Mouse (Mus musculus) heart, adult 2 months (tissue): ENCODE measurements at regions not wholly inside any gene's neighbourhood (a gene's known extent, or its start where the extent isn't known, plus 50 kb on each side); places are given as distances from the start of the nearest gene placed in this dataset.

Source experiments
- DNase-seq, 2 experiments: peaks; one replicate each; pipeline ENCODE4 v3.0.0; 2021
- H3K27ac ChIP-seq: fragments of 200-600 bp; 2 replicates; pipeline ENCODE4 v1.8.1; 2022
- H3K27me3 ChIP-seq: fragments of 200-500 bp; 2 replicates; pipeline ENCODE4 v1.6.1; 2012; ENCODE audit warnings: mild to moderate bottlenecking, low read length, inconsistent platforms, mixed read lengths; ENCODE audit not compliant: control insufficient read depth, insufficient read depth
- H3K36me3 ChIP-seq: fragments of 200-500 bp; 2 replicates; pipeline ENCODE4 v1.6.1; 2012; ENCODE audit warnings: low read length, inconsistent platforms; ENCODE audit not compliant: control insufficient read depth, insufficient read depth
- H3K4me1 ChIP-seq: fragments of 200-500 bp; 2 replicates; pipeline ENCODE4 v1.6.1; 2011; ENCODE audit warnings: low read length; ENCODE audit not compliant: control insufficient read depth, insufficient read depth
- H3K4me3 ChIP-seq: fragments of 200-600 bp; 2 replicates; pipeline ENCODE4 v1.8.1; 2022
- H3K79me2 ChIP-seq: fragments of 200-500 bp; replicated peaks from 2 replicates; pipeline ENCODE4 v1.6.1; 2012; ENCODE audit warnings: mild to moderate bottlenecking, inconsistent platforms, low read length, moderate library complexity, mixed read lengths; ENCODE audit not compliant: control insufficient read depth, insufficient read depth
- H3K9ac ChIP-seq: fragments of 200-500 bp; 2 replicates; pipeline ENCODE4 v1.6.1; 2012; ENCODE audit warnings: low read depth, mild to moderate bottlenecking, control low read depth, inconsistent platforms, low read length, mixed read lengths
- CTCF ChIP-seq: fragments of 200-600 bp; IDR thresholded peaks from 2 replicates; pipeline ENCODE4 v1.8.1; 2022; ENCODE audit warnings: antibody characterized with exemption, mild to moderate bottlenecking, moderate library complexity
- EP300 ChIP-seq: fragments of 200-500 bp; IDR thresholded peaks from 2 replicates; pipeline ENCODE4 v1.6.1; 2011; ENCODE audit warnings: low read depth, low read length, control low read depth; ENCODE audit not compliant: insufficient read depth
- POLR2A ChIP-seq: fragments of 200-500 bp; IDR thresholded peaks from 2 replicates; pipeline ENCODE4 v1.6.1; 2011; ENCODE audit warnings: mild to moderate bottlenecking, low read depth, low read length, control low read depth; ENCODE audit not compliant: insufficient read depth
- WGBS: fragments of 180-500 bp; shearing (Covaris S2); methylation state at CpG from one replicate; pipeline ENCODE4 v1.1.7; 2018; 5-methylcytosine and 5-hydroxymethylcytosine counted together
- intact Hi-C: fragments of 180-260 bp; cut with DNase I; formaldehyde crosslinking; loops from one replicate; pipeline ENCODE4 v1.15.1; 2025

DNA sequence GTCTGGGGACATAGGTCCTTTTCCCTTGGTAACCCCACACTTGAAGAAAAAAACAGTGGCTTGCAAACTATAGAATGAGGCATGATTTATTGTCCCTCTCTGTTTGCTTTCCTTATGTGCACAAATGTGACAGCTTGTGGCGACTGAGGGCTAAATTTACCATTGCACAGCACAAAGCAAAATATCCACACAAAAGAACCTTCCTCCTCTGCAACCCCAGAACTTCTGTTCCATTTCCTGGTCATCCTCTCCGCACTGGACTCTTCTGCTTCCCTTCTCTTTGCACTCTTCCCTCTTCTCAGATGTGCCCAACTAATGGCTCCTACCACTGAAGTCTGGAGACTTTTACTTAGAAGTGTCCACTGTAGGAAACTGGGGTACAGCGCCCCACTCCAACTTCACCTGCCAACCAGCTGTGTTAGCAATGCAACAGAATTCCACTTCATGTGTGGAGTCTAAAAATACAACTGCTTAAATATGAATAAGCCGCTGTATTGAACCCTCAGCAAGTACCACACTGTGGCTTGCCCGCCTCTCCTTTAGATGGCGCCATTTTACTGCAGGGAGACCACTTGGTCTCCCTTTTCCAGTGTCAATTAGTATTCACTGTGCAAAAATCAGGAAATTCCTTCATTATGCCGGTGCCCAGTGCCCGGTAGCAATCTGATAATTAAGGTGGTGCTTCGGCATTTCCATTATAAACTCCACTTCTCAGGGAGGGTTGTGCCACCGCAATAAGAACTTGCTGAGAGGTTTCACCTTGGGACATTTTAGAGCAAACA, 199.6 kb downstream of the Foxa2 start:
- H3K4me1 ChIP-seq: no peaks in the 10 kb centered on the region; the same call in 1 of the 2 replicates
- no peak overlapping the region for H3K27ac ChIP-seq
- H3K36me3 ChIP-seq: no peaks in the 10 kb centered on the region
- no peak for DNase-seq
- no peaks in the 10 kb centered on the region for H3K27me3 ChIP-seq
- intact Hi-C loops: loop anchor here (1.0 to 2.0 kb wide), 2 partner anchors 202 to 266 kb away; no protein-coding TSS in a partner anchor
- H3K4me3 ChIP-seq: no peak overlapping the region
- H3K79me2 ChIP-seq: no peaks in the 10 kb centered on the region
- H3K9ac ChIP-seq: no peak overlapping the region
- no peak for TF ChIP-seq POLR2A
- TF ChIP-seq CTCF: peak; percentile 75
- WGBS: 36% methylated on average over 10 of the region's 10 CpGs

DNA sequence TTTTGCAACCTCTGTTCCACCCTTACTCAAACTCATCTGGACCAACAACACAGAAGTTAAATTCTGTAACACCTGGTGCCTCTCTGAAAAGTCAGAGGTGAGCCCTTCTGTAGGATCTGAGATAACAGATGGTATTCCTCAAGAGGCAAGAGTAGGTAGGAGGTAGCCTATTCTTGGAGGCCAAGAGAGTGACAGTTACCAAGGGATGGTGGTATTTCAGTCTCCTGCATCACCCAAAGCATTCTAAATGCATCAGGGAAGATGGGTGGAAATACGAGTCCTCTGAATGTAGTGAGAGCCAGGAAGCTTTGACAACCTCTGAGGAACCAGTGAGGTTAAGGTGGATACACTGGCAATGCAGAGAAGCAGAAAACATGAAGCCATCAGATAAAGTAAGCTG, 201.5 kb downstream of the Foxa2 start:
- no peak overlapping the region for H3K4me3 ChIP-seq
- WGBS: 72% methylated on average over 1 of the region's 1 CpGs
- no peak overlapping the region for H3K9ac ChIP-seq
- intact Hi-C loops: no loop called here
- TF ChIP-seq EP300 (no peak), POLR2A (no peak), CTCF (no peak)
- H3K36me3 ChIP-seq: no peaks in the 10 kb centered on the region
- no peaks in the 10 kb centered on the region for H3K79me2 ChIP-seq
- H3K27ac ChIP-seq: no peak overlapping the region
- H3K27me3 ChIP-seq: no peaks in the 10 kb centered on the region
- DNase-seq: no peak
- H3K4me1 ChIP-seq: no peaks in the 10 kb centered on the region; the same call in 1 of the 2 replicates

DNA sequence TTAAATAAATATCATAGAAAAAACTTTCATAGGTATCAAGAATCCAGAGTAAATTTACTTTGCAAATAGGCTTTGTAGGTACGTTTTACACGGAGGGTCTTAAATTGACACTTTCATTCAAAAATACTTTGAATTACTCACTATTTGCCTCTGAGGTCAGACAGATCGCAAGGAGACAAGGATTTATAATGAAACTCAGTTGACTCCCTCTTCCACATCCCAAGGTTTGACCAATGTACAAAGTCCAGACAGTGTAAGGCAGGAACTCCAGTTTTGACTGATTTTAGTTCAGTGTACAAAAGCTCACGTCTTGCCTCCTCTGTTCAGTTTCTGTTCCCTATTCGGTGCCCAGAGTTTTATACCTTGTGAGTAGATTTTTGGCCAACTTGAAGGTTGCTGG, 205.8 kb downstream of the Foxa2 start:
- 82% methylated on average over 5 of the region's 5 CpGs for WGBS
- no peak overlapping the region for H3K27ac ChIP-seq
- DNase-seq: no peak
- no peaks in the 10 kb centered on the region for H3K79me2 ChIP-seq
- no peaks in the 10 kb centered on the region for H3K27me3 ChIP-seq
- intact Hi-C loops: no loop called here
- TF ChIP-seq EP300: no peak
- no peak for TF ChIP-seq POLR2A
- no peak for TF ChIP-seq CTCF
- H3K36me3 ChIP-seq: no peaks in the 10 kb centered on the region
- no peaks in the 10 kb centered on the region for H3K4me1 ChIP-seq
- H3K4me3 ChIP-seq: no peak overlapping the region
- no peak overlapping the region for H3K9ac ChIP-seq

DNA sequence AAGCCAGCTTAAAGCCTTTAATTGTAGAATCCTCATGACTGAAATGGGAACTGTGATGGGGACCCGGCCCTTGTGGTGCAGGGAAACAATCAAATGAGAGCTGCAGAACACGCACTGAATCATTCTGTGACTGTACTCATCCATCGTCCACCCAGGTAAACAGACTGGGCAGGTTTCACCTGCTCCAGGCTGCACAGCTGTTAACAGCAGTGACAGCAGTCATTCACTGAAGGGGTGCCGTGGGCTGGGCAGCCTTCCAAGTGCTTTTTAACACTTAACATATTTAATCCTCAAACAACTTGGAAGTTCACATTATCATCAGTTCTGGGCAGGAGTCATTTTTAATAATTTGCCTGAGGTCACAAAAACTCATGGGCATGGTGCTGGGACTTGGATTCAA, 208.2 kb downstream of the Foxa2 start:
- no peak overlapping the region for H3K4me3 ChIP-seq
- no peak overlapping the region for H3K9ac ChIP-seq
- no peak overlapping the region for H3K27ac ChIP-seq
- TF ChIP-seq CTCF: no peak
- no peak for TF ChIP-seq POLR2A
- no peak for TF ChIP-seq EP300
- H3K79me2 ChIP-seq: no peaks in the 10 kb centered on the region
- no peak for DNase-seq
- no peaks in the 10 kb centered on the region for H3K27me3 ChIP-seq
- WGBS: 70% methylated on average over 4 of the region's 4 CpGs
- no peaks in the 10 kb centered on the region for H3K36me3 ChIP-seq
- intact Hi-C loops: no loop called here
- no peaks in the 10 kb centered on the region for H3K4me1 ChIP-seq

DNA sequence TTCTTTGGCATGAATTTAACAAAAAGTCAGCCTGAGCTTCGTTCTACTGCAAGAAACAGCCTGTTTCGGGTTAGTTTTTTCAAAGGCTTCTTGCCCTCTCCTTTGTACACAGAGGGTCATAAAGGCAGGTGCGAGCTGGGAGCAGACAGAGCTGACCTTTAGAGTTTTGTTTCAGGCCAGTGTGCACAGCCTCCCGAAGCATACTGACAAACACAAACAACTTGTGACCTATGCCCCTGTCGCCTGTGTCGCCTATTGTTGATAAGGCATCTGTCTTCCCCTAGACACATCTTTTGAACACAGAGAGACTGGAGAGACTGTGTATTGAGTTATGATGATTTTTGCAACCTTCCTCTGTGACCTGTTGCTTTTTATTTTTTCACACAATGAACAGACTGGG, 216.2 kb downstream of the Foxa2 start:
- 48% methylated on average over 6 of the region's 6 CpGs for WGBS
- intact Hi-C loops: no loop called here
- no peak overlapping the region for H3K9ac ChIP-seq
- no peak for DNase-seq
- no peaks in the 10 kb centered on the region for H3K27me3 ChIP-seq
- TF ChIP-seq POLR2A (no peak), EP300 (no peak), CTCF (no peak)
- H3K36me3 ChIP-seq: no peaks in the 10 kb centered on the region
- H3K79me2 ChIP-seq: no peaks in the 10 kb centered on the region
- H3K27ac ChIP-seq: no peak overlapping the region
- H3K4me3 ChIP-seq: no peak overlapping the region
- H3K4me1 ChIP-seq: no peaks in the 10 kb centered on the region

DNA sequence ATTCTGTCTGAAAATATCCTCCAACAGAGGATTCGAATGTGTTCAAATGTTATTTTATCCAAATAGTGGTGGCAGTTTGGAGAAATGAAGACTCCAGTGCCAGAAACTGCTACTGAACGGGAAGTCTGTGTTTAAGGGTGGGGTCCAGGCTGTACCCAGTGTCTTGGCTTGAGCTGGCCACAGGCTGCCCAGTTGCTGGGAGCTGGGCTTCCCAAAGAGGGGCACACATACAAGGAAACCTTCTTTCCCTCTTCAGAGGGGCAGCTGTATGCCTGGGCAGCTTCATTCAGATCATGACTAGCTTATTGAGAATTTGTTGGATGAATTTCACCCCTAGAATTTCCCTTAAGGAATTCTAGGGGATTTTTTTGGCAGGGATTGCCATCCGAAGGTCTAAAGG, 229.8 kb downstream of the Foxa2 start:
- H3K4me3 ChIP-seq: no peak overlapping the region
- intact Hi-C loops: no loop called here
- H3K4me1 ChIP-seq: no peaks in the 10 kb centered on the region
- no peaks in the 10 kb centered on the region for H3K27me3 ChIP-seq
- 59% methylated on average over 3 of the region's 3 CpGs for WGBS
- no peaks in the 10 kb centered on the region for H3K36me3 ChIP-seq
- no peaks in the 10 kb centered on the region for H3K79me2 ChIP-seq
- no peak for TF ChIP-seq EP300
- no peak for TF ChIP-seq POLR2A
- DNase-seq: no peak
- H3K27ac ChIP-seq: no peak overlapping the region
- H3K9ac ChIP-seq: no peak overlapping the region
